Mouse (Mus musculus) Patski (cell line): Measurements from ENCODE around the gene Slc25a21. TPM values are rescaled to one million over a fixed set of nuclear protein-coding genes. Genes with fewer than 3 reads are reported as not detected.

Source experiments
- ATAC-seq: fragments of 100-300 bp; one replicate; pipeline ENCODE4 v1.8.0; 2021
- CTCF ChIA-PET: fragments of 350-600 bp; sonication (Branson Sonifier 250); formaldehyde crosslinking; loops from one replicate; lab custom pipeline; 2022; ENCODE audit warnings: inconsistent platforms; lab: Charles Lee
- POLR2A ChIA-PET: fragments of 350-600 bp; sonication (Branson Sonifier 250); formaldehyde crosslinking; loops from one replicate; lab custom pipeline; 2022; ENCODE audit warnings: antibody characterized with exemption, inconsistent platforms; lab: Charles Lee
- DNase-seq: peaks from one replicate; pipeline ENCODE4 v3.0.0-alpha.2; 2011; ENCODE audit warnings: low read depth, low spot score
- H3K27me3 ChIP-seq: fragments of 371-371 bp; one replicate; pipeline ENCODE4 v1.5.1; 2021
- CTCF ChIP-seq: fragments of 100-300 bp; IDR thresholded peaks from one replicate; pipeline ENCODE4 v1.5.1; 2021
- in situ Hi-C: fragments of 300-500 bp; cut with MboI; formaldehyde crosslinking; loops from 3 replicates; pipeline ENCODE4 v1.11.1; 2018; ENCODE audit warnings: low pct_unique_long_range_greater_than_20kb, mixed read lengths
- polyA plus RNA-seq: library from polyadenylated mRNA; unstranded; gene quantifications from one replicate; pipeline ENCODE4 v1.2.3, GENCODE M21; 2021

The Slc25a21 gene
- polyA plus RNA-seq, 1 experiment from 2014 or later: 1.1 TPM

GRCm38 (mm10) chr12:56951749-56952657 lies 245.3 kb downstream of the Slc25a21 start:
- ChIA-PET CTCF (interaction anchor here (1.3 kb wide), 1 partner anchor 13 kb away, joined by 5 read pairs; no protein-coding TSS in a partner anchor), POLR2A (no interaction called here)
- DNase-seq: no peak
- no peaks in the 10 kb centered on the region for H3K27me3 ChIP-seq
- in situ Hi-C loops: no loop called here
- ATAC-seq: no peak
- TF ChIP-seq CTCF: no peak

GRCm38 (mm10) chr12:56944265-56944664 lies 253.0 kb downstream of the Slc25a21 start:
- ChIA-PET POLR2A (no interaction called here), CTCF (no interaction called here)
- ATAC-seq: no peak
- in situ Hi-C loops: no loop called here
- H3K27me3 ChIP-seq: no peaks in the 10 kb centered on the region
- DNase-seq: no peak
- no peak for TF ChIP-seq CTCF

- no peaks in the 10 kb centered on the region for H3K27me3 ChIP-seq
- no peak for TF ChIP-seq CTCF
- ChIA-PET POLR2A (no interaction called here), CTCF (interaction anchor here (0.9 kb wide), 1 partner anchor 22 kb away, joined by 3 read pairs; no protein-coding TSS in a partner anchor)
- in situ Hi-C loops: no loop called here
- no peak for ATAC-seq
- DNase-seq: no peak
Measured at GRCm38 (mm10) chr12:56940861-56941260, 256.4 kb downstream of the Slc25a21 start.

GRCm38 (mm10) chr12:56918145-56918544 lies 279.1 kb downstream of the Slc25a21 start:
- ChIA-PET POLR2A (no interaction called here), CTCF (interaction anchor here (1.3 kb wide), 1 partner anchor 13 kb away, joined by 3 read pairs; no protein-coding TSS in a partner anchor)
- ATAC-seq: no peak
- H3K27me3 ChIP-seq: no peaks in the 10 kb centered on the region
- DNase-seq: no peak
- no peak for TF ChIP-seq CTCF
- in situ Hi-C loops: no loop called here

- no peak for TF ChIP-seq CTCF
- ATAC-seq: peak; percentile 1
- H3K27me3 ChIP-seq: no peaks in the 10 kb centered on the region
- in situ Hi-C loops: loop anchor here (10.0 kb wide), 1 partner anchor 212 kb away; the partner anchor contains the start of gene Pax9
- no peak for DNase-seq
- ChIA-PET CTCF (no interaction called here), POLR2A (no interaction called here)
Measured at GRCm38 (mm10) chr12:56906476-56906875, 290.8 kb downstream of the Slc25a21 start.

- POLR2A ChIA-PET: no interaction called here
- DNase-seq (peak; percentile 73), ATAC-seq (peak; percentile 78)
- in situ Hi-C loops: loop anchor here (10.0 kb wide), 1 partner anchor 211 kb away; the partner anchor contains the start of gene Pax9
- H3K27me3 ChIP-seq: no peaks in the 10 kb centered on the region
- CTCF ChIA-PET: interaction anchor here (1.1 kb wide), 1 partner anchor 12 kb away, joined by 3 read pairs; no protein-coding TSS in a partner anchor
- no peak for TF ChIP-seq CTCF
Measured at GRCm38 (mm10) chr12:56905652-56906305, 291.5 kb downstream of the Slc25a21 start.

- DNase-seq: no peak
- no peak for ATAC-seq
Measured at GRCm38 (mm10) chr12:56905222-56905621, 292.1 kb downstream of the Slc25a21 start.

GRCm38 (mm10) chr12:56902774-56903456 lies 294.4 kb downstream of the Slc25a21 start:
- TF ChIP-seq CTCF: no peak
- ChIA-PET POLR2A (no interaction called here), CTCF (interaction anchor here (0.7 to 1.5 kb wide), 3 partner anchors 12 to 25 kb away, joined by 3 to 5 read pairs (median 4); no protein-coding TSS in a partner anchor)
- in situ Hi-C loops: loop anchor here (5.0 to 10.0 kb wide), 2 partner anchors 79 to 208 kb away; partner anchors contain the start of gene Pax9
- H3K27me3 ChIP-seq: no peaks in the 10 kb centered on the region
- ATAC-seq (peak; percentile 71), DNase-seq (peak; percentile 20)

More at GRCm38 (mm10) chr12:56905222-56905621, 292.1 kb downstream of the Slc25a21 start:
- in situ Hi-C loops: loop anchor here (10.0 kb wide), 1 partner anchor 210 kb away; the partner anchor contains the start of gene Pax9
- CTCF ChIA-PET: interaction anchor here (1.0 to 1.1 kb wide), 2 partner anchors 13 to 103 kb away, joined by 3 read pairs; no protein-coding TSS in a partner anchor
- POLR2A ChIA-PET: no interaction called here
- TF ChIP-seq CTCF: no peak
- no peaks in the 10 kb centered on the region for H3K27me3 ChIP-seq

GRCm38 (mm10) chr12:56897976-56898375 lies 299.3 kb downstream of the Slc25a21 start:
- in situ Hi-C loops: no loop called here
- no peaks in the 10 kb centered on the region for H3K27me3 ChIP-seq
- no peak for TF ChIP-seq CTCF
- ChIA-PET CTCF (no interaction called here), POLR2A (no interaction called here)
- DNase-seq: no peak
- ATAC-seq: no peak
